Mouse (Mus musculus) liver (tissue): ENCODE results near the gene Saysd1.
A peak's percentile ranks its signal among the peaks of the same experiment; 100 is the strongest.

Experiments used
- DNase-seq: peaks from one replicate; pipeline ENCODE4 v3.0.0-alpha.2; 2020; ENCODE audit warnings: mixed read lengths

Gene Saysd1

DNA sequence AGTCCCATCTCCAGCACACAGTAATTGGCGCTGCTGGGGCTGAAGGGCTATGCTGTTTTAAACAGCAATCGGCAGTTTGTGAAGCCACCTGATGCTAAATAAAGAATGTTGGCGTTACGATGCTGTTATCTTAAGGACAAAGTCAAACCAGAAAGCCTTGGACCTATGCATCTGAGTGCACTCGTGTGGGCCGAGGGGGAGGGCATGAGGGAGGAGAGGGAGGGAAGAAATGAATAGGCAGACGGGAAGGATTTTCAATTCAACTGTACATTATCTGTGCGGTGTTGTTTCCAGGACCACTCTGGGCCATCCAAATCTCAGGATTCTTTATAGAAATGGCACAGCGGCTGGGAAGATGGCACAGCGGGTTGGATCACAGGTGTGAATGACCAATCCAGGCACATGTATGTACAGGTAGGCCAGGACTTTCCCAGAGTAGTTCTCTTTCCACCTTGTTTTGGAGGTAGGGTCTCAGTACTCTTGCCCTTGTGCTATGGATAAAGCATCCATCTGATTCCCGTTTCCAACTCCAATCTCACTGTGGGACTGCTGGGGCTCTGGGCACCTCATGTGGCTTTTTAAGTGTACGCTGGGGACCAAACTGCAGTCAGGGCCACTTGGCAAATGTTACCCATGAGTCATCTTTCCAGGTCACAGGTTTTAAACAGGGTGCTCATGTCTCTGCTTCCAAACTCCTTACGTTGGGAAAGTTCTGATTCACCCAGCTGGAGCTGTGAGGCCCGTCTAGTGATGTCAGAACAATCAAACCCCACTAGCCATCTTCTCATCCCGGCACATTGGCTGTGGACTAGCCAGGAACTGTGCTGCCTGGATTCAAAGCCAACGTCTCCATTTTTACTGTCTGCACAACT, at the start of gene Saysd1:
Gene Saysd1, minus strand, starts transcription at position 51 of the 872 bp plus-strand sequence.
- no peak for DNase-seq

GRCm38 (mm10) chr14:20185426-20185825, 47.1 kb upstream of the Saysd1 start:
- no peak for DNase-seq

DNA sequence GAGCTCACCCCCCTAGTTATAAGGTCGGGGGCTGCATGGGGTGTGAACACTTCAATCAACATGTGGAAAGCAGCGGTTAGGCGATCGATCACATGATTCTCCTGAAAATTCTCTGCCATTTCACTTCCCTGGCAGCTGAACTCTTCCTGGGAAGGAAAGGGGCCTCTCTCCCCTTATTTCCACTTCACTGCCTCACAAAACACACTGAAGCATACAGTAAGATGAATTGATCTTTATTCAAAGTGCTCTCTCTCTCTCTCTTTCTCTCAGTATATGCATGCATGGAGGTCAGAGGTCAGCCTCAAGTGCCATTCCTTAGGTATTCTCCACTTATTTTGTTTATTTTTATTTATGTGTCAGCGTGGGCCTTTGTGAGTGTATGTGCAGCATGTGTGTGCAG, 45.4 kb upstream of the Saysd1 start:
- no peak for DNase-seq

DNA sequence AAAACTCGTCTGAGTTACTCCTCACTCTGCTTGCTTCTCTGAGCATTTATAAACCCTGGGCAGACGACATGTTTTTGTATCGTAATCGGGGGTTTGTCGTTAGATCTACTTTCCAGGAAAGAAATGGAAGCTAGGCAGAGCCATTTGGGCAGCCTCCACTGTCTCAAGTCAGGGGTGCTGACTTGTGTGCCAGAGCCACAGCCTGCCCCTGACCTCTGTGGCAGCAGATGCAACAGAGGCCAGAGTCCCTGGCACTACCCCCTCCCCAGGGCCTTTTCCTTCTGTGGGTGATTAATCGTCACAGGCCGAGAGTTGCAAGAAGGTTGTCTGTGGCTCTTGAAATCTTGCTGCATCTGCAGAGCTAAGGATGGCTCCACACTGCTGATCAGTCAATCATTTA, 44.3 kb upstream of the Saysd1 start:
- DNase-seq = no peak

DNA sequence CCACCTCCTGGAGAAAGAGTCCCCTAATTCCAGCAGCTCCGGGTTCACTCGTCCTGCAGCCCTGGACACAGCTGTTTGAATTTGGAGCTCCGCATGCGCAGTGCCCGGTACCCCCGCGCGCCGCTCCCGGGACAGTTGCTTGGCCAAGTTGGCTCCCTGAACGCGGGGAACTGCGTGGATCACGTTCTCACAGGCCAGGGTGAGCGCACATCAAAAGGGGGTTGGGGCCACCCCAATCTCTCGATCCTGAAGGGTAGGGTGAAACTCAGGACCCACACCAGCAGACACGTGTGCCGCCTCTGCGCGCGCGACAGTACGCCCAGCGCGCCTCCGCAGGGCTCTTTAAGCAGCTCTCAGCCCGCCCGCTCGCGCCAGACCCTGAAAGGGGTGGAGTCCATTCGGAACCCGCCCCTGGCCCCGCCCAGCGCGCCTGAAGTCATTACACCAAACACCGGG, 43.2 kb upstream of the Saysd1 start, which contains the start of gene Kcnk5:
Gene Kcnk5, minus strand, starts transcription at position 344 of the 456 bp plus-strand sequence.
- DNase-seq = peak; percentile 97

DNA sequence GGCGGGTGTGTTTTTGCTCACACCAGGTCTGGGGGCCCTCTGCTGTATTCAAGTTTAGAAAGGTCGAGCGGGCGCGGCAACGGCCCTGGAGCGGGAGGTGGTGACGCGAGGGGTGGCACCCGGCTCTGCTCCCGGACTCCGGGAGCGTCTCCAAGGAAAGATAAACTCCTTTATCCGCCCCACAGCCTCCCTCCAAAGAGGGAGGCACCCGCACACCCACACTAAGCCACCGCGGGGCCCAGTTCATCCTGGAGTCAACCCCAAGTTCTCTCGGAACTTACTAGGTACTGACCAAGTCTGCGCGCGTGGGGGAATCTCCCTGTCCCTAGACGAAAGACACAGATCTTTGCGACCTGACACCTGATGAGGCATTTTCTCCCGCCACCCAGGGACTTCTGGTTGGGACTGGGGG, 42.4 kb upstream of the Saysd1 start:
- peak; percentile 85 for DNase-seq

DNA sequence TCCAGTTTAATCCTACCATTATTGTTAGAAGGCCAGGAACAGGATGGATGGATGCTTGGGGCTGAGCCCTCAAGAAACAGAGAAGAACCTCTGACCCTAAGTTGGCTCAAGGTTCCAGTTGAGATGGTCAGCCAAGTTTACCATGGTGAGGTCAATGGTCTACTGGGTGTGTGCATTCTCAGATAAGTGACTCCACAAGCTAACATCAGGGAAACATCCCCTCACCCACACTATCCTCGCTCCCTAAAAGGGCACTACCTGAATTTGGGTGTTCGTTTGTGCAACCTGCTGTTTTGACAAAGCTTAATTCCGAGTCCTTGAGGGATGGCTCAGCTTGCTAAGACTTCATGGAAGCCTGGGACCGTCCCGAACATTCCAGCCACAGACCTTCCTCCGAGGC, 42.0 kb upstream of the Saysd1 start:
- no peak for DNase-seq

- no peak for DNase-seq
These were observed 41.5 kb upstream of the Saysd1 start for GRCm38 (mm10) chr14:20179731-20180280.

DNA sequence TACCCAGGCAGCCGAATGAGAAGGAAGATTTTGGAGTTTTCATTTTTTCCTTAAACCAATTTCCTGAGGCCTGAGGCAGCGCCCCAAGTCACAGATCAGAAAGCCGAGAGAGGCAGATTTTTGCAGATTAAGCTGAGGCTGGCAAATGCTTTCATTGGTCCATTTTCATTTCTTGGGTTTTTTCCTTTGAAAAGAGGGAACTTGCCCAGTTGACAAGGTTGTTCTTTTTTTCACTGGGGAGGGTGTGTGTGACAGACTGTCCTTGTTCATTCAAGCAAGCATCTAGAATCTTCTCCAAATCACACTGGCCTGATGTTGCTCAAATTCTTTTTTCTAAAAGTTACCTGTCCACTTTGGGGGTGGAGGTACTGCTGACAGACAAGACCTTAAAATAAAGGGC, 40.7 kb upstream of the Saysd1 start:
- DNase-seq = no peak

DNA sequence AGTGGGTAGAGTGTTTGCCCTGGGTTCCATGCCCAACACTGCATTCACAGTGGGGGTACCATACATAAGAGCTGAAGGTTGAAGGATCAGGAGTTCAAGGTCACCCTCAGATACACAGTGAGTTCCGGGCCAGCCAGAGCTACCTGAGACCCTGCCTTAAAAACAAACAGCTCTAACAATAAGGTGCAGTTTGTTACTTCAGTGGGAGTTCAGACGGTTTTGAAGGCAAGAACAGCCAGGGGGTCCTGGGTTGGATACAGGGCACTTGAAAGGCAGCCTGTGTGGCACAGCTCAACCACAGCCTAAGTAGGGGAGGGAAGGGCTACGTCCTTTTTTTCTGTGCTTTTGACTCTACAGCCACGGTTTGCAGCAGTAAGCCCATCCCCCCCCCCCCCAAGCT, 40.3 kb upstream of the Saysd1 start:
- no peak for DNase-seq

DNA sequence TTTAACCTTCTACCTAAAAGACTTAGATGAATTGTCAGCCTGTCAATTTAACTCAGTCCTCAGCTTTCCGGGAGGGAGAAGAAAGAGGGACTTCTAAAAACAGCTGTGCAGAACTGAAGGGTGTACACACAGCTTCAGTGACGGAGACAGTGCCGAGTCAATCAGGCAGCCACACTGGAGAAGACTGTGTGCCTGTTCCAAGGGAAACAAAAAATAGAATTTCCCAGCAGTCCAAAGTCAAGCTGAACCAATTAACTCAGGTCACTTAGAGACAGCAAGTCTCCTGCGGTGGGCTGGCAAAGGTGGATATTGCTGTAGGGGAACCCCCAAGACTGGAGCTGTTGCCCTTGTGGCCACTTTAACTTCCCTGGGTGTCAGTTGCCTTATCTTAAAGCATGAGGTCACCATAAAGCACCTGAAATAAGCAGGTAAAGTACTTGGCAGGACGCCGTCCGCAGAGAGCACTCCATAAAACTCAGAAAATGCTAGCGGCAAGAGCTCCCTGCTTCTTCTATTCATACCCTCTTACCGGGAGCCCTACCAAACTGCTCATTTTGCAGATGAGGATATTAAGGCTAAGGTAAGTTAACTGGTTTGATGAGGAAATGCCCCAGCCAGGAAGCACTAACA, 39.3 kb upstream of the Saysd1 start:
- DNase-seq = no peak

DNA sequence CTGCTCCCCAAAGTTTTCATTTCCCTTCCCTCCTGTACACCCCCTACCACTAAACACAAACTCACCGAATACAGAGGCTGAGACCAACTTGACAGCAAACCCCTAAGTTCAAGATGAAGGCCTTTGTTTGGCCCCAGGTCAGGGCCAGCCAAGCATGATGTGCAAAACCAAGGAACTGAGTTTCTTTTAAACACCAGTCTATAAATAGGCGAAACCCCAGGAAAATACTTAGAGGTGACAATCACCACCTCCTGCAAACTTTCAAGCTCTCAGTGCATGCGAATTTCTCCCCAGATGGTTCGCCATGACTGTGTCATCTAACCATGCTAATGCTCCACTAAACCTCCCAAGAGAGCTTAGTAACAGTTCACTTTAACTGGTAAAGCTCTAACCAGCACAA, 37.4 kb upstream of the Saysd1 start:
- no peak for DNase-seq

DNA sequence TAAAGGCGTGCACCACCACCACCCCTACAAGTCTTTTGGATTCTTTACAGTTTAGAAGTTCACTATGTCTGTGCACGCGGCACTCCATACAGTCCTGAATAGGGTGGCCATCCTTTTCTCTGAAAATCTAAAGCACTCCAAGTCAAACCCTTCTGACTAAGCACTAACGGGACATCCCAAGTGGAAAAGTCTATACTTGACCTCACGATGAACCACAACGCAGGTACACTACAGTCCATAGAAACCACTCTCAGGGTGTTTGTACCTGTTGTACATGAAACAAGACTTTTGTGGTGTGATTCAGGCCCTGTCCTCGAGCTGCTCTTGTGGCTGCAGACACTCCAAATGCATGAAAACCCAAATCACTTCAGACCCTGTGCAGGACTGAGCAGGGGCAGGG, 36.8 kb upstream of the Saysd1 start:
- no peak for DNase-seq

DNA sequence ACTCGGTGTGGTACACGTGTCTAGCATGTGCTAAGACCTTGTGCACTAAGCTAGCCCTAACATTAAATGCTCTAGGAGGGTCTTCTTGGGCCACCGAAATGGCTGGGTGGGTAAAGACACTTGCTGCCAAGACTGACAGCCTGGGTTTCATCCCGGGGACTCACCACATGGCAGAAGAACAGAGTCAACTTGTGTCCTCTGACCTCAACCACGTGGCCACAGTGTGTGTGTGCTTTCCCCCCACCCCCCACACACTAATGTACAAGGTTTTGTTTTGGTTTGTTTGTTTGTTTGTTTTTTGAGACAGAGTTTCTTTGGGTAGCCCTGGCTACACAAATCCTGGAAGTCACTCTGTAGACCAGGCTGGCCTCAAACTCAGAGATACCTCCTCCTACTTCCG, 36.4 kb upstream of the Saysd1 start:
- no peak for DNase-seq

GRCm38 (mm10) chr14:20173873-20174490, 35.6 kb upstream of the Saysd1 start:
- no peak for DNase-seq

DNA sequence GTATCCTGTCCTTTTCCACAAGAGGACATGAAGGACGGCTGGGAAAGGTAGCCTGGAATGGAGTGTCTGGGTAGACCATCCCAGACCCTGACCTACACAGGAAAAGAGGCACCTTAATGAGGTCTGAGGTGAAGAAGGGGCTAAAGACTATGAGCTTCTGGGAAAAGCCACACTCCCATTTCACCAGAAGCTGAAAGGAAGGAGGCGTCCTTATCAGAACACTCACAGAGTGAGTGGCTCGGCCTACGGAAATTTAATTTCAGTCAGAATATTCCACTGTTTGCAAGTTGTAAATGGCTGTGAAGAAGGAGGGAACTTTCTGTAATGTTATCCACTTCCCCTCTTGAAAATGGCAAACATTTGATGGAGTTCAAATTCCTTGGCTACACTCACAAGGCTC, 34.6 kb upstream of the Saysd1 start:
- DNase-seq = no peak

GRCm38 (mm10) chr14:20172509-20172908, 34.2 kb upstream of the Saysd1 start:
- no peak for DNase-seq

GRCm38 (mm10) chr14:20171840-20172239, 33.5 kb upstream of the Saysd1 start:
- DNase-seq = no peak

GRCm38 (mm10) chr14:20169251-20169650, 30.9 kb upstream of the Saysd1 start:
- no peak for DNase-seq

DNA sequence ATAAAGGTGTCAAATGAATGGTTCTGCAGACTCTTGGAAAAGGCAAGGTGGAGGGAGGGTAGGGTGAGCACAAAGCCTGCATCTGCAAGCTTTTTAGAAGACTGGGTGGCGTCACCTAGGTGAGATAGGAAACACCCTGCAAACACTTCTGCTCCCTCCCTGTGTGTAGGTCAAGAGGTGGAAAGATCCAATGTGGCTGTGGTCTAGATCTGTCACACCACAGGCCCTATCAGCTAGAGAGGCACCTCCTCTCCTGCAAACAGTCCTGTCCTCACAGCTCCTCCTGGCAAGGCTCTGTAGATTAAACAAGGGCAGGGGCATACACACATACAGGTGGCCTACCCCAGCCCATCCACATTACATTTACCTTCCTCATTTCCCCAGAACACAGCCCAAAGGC, 30.1 kb upstream of the Saysd1 start:
- DNase-seq = no peak

DNA sequence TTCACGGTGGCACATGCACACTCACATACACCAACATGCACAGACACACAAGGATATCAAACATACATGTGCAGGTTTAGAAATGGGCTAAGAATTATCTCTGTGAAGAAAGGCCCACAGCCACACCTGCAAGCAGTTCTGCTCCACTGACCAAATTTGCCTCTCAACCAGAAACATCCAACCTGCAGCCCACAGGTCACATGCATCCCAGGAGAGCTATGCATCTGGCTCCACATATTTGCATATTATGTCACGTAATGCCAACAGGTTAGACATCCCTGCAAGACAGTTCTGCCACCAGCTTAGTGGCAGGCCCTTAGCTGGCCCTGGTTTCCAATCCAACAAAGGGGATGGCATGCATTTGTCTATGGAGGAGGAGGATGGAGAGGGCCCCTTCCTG, 29.7 kb upstream of the Saysd1 start:
- DNase-seq = no peak

- no peak for DNase-seq
These were observed 27.1 kb upstream of the Saysd1 start for GRCm38 (mm10) chr14:20165413-20165812.

DNA sequence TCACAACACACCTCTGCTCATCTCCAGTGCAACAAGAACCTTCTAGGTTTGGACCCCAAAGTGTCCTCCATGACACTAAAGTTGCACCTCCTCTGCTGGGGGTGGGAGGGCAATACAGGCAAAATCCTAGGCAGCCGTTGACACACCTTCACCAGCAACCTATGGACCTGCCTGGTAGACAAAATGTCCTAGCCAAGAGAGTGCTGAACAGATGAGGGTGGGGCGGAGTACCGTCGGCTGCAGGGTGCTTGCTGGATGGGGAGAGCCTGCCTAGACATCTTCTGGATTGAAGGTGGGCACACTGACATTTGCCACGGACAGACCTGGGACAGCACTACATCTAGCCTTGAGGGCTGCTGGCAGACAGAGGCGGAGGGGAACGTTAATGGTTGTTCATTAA, 26.1 kb upstream of the Saysd1 start:
- DNase-seq = no peak

- no peak for DNase-seq
These were observed 24.4 kb upstream of the Saysd1 start for GRCm38 (mm10) chr14:20162686-20163085.
